Mouse (Mus musculus): ENCODE data around the gene Trpm6.

DNA sequence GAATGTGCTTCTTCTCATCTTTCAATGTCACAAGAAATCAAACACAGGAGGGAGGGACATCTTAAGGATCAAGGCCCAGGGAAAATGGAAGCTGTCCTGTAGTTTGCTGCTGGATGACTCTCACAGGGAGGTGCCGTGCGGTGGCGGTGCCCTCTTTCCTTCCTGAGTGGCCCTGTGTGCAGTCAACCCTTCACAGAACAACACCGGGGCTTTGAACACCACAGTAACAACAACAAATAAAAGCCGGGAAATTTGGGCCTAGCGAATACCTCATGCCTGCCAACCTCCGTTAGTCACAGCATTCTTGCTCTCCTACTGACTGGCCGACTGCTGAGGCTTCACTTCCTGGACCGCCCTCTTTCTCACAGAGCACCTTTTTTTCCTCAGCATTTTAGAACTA lies 9.1 kb downstream of the Trpm6 start:
- TF ChIP-seq SMC3 (IDR thresholded peaks at IDR 0.05; ENCODE audit: low read depth, low read length) (no peak), POLR2A (IDR thresholded peaks at IDR 0.05; ENCODE audit: low read depth, low read length) (no peak), SIN3A (IDR thresholded peaks at IDR 0.05; ENCODE audit: low read length) (no peak), PAX5 (IDR thresholded peaks at IDR 0.05; ENCODE audit: low read length) (no peak), TBP (conservative IDR thresholded peaks at IDR 0.05; ENCODE audit: low read depth, low read length) (no peak), CTCF (conservative IDR thresholded peaks at IDR 0.05 in 1 of 2, IDR thresholded peaks at IDR 0.05 in 1 of 2; ENCODE audit: low read depth in 2 of 2, low read length in 2 of 2) (no peak), ZKSCAN1 (IDR thresholded peaks at IDR 0.05; ENCODE audit: borderline replicate concordance, low read depth, low read length) (no peak), JUND (conservative IDR thresholded peaks at IDR 0.05; ENCODE audit: low read depth, low read length) (no peak), USF2 (conservative IDR thresholded peaks at IDR 0.05; ENCODE audit: low read depth, low read length) (no peak), TCF12 (IDR thresholded peaks at IDR 0.05; ENCODE audit: low read depth, low read length) (no peak), ZNF384 (IDR thresholded peaks at IDR 0.05; ENCODE audit: low read depth, low read length) (no peak), EP300 (IDR thresholded peaks at IDR 0.05; ENCODE audit: low read length) (no peak), ZMIZ1 (IDR thresholded peaks at IDR 0.05; ENCODE audit: low read depth, low read length) (no peak)

Data from CH12.LX (cell line).